Mouse (Mus musculus): Measurements from ENCODE around the gene Tiam1.

Gene Tiam1

DNA sequence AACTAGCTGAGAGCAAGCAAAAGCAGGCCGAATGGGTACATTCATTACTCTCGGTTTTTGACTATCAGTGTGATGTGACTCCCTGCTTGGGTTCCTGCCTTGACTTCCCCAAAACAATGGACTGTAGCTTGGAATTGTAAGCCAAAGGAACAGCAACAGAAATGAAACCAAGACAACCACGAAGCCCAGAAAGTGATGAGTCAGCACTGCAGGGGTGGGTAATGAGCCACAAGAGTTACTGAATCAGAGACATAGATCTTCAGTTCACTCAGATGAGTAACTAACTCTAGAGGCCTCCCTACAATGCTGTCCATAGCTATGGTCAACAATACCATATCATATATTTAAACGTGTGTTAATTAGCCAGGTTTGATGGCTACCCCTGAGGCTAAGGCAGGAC is 259.7 kb downstream of the Tiam1 start:
- in situ Hi-C loops (cut with MboI; ENCODE audit: low pct_unique_long_range_greater_than_20kb in 1 of 2, low sequenced_read_pairs in 2 of 2, unreplicated experiment in 1 of 2) = no loop called here

DNA sequence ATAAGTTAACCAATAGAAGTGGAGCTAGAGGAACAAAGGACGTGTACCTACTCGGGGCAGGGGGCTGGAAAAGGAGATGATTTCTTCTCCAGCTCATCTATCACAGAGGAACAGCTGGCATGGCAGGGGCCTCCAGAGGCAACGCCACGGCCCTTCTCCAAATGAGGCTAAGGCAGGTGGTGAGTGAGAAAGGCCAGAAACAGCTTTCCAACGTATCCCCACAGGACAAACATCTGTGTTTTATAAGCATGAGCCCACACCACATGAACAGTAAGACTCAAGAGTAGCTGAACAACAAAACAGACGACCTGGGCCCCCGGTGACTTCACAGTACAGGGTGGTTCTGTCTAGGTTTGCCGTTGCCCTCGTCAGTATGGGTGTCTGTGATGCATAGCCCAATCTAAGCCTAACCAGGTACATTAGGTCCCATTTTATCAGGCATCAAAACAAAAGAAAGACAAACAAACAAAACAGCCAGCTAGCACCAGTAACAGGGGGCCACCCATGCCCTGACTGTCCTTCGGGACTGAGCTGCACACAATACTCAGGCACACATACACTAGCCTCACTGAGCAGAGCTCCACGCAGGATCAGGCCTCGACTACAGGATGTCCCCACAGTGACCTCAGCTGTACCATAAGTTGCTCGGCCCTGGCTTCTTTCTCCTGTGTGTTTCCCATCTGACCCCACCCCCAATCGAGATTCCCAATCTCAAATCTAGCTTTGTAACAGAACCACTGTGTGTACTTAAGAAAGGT is 260.9 kb downstream of the Tiam1 start:
- in situ Hi-C loops (cut with MboI; ENCODE audit: low pct_unique_long_range_greater_than_20kb in 1 of 2, low sequenced_read_pairs in 2 of 2, unreplicated experiment in 1 of 2) = no loop called here

DNA sequence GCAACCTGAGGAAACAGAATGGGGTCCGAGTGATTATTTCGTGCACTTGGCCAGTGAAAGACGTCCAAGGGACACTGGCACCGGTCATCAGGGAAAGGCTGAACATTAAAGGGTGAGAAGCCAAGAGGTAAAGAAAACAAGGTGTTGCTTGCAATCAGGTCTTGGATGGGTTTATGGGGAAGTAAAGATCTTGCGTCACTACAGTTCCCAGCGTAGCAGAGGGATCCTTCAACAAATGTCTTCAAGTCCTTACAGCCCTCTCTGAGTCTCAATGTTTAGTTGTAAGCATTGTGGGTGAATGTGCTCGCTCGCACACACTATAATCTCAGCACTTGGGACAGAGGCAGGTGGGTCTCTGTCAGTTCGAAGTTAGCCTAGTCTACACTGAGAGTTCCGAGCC is 266.4 kb downstream of the Tiam1 start:
- in situ Hi-C loops (cut with MboI; ENCODE audit: low pct_unique_long_range_greater_than_20kb in 1 of 2, low sequenced_read_pairs in 2 of 2, unreplicated experiment in 1 of 2) = no loop called here

DNA sequence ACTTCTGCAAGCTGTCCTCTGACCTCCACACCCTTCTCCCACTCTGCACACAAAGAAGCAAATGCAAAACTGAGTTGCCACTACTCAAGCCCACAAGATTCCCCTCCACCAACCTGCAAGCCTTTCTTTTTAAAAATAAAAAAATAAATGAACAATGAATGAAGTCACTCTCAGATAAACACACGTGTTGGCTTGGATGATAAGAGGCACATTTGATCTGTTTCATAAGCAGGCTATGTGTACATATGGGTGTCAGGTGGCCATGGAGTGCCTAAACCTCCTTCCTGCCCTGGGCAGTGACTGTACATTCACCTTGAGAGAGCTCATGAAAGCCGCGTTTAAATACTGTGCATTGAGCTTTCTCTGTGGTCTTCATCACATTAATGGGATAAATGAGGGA is 267.5 kb downstream of the Tiam1 start:
- in situ Hi-C loops (cut with MboI; ENCODE audit: low pct_unique_long_range_greater_than_20kb in 1 of 2, low sequenced_read_pairs in 2 of 2, unreplicated experiment in 1 of 2) = no loop called here

DNA sequence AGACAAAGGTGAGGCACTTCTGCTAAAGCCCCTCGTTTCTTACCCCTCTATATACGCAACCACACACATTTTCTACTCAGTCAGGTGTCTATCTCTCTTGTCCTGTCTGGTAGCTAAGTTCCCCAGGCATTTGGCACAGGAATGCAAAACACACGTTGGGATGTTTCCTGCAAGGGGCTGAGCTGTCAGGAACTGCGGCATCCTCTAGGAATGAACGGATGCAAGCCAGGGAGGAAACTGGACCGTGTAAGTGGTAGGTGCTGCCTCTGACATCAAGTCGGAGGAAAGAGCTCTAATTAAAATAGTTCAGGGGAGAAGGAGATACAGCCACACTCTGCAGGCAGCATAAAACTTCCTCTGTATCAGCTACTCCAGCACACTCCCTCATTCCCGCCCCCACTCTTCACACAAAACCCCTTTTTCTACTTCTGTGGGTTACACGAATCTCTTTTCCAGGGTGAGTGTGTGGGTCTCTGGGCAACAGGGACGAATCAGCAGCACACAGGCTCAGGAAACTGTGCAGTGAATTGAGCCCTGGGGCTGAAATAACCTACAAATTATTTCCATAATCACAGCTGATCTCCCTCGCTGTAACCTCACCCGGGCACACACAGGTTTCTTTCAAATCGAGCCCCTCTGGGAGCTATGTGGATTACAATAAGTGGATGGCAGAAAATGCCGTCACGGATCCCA is 269.4 kb downstream of the Tiam1 start:
- in situ Hi-C loops (cut with MboI; ENCODE audit: low pct_unique_long_range_greater_than_20kb in 1 of 2, low sequenced_read_pairs in 2 of 2, unreplicated experiment in 1 of 2) = no loop called here

DNA sequence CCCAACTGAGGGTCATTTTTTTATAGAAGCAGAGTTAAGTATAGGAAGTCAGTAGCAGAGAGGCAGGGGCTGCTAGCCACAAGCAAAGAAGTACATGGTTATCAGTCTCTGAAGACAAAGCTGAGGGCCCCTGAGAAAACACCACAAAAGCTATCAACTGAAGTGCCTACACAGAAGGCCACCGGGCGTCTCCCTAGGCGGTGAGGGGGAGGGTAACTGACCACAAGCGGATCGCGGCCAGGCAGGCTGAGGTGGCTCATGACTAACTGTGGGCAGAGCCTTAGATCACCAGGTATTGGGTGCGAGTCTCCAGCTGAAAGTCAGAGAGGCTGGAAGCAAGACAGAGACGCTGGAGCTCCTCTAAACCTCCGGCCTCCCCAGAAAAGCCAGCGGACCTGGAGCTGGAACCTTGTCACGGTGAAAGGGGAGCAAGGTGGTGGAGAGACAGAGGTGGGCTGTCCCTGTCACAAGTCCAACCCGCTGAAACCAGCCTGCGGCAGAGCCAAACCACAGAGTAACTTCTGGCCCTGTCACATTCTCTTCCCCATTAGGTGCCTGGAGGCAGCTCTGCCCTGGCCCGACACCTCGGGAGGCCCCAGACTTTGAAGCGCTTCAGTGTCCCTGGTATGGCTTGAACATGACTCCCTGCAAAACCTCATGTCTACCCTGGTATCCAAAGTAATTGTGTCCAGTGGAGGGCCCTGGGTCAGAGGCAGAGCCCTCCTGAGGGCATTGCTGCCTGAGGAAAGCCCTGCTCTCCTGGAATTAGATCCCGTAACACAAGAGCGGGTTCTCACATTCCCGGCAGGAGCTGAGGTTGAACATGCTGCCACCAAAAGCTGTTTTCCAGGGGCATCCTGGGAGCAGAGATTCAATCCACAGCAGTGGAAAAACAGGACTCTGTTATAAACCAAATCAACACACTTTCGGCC is 271.3 kb downstream of the Tiam1 start:
- in situ Hi-C loops (cut with MboI; ENCODE audit: low pct_unique_long_range_greater_than_20kb in 1 of 2, low sequenced_read_pairs in 2 of 2, unreplicated experiment in 1 of 2) = no loop called here

DNA sequence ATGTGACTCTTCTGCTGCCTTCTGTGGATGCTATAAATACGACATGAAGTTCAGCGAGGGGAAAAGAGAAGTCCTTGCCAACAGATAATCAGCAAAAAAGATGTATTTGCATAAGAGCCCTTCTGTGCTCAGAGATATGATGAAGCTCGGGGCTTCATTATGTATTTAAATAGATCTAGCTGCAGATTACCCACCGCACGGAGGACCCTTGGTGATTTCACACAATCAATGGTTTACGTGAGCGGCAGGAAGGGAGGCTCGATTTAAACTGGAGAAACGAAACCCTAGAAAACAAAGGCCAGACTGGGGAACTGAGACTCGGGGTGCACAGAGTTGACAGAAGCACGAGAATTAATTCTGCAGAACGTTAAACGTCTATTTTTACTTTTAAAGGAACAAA is 272.2 kb downstream of the Tiam1 start:
- in situ Hi-C loops (cut with MboI; ENCODE audit: low pct_unique_long_range_greater_than_20kb in 1 of 2, low sequenced_read_pairs in 2 of 2, unreplicated experiment in 1 of 2) = no loop called here

DNA sequence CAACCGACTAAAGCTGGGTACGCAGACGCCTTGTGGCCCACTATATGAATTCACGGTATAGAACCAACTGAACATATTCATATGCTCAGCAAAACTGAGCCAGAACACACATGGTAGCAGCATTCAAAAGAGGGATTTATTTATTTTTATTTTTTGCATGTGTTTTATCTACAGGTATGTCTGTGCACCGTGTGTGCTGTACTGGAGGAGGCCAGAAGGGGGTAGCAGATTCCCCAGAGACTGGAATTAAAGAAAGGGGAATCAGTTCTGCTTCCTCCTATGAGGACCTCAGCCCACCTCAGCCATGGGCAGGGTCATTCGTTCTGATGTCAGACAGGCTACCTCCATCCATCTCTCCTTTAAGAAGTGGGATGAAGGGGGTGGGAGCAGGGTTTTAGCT is 273.5 kb downstream of the Tiam1 start:
- in situ Hi-C loops (cut with MboI; ENCODE audit: low pct_unique_long_range_greater_than_20kb in 1 of 2, low sequenced_read_pairs in 2 of 2, unreplicated experiment in 1 of 2) = no loop called here

DNA sequence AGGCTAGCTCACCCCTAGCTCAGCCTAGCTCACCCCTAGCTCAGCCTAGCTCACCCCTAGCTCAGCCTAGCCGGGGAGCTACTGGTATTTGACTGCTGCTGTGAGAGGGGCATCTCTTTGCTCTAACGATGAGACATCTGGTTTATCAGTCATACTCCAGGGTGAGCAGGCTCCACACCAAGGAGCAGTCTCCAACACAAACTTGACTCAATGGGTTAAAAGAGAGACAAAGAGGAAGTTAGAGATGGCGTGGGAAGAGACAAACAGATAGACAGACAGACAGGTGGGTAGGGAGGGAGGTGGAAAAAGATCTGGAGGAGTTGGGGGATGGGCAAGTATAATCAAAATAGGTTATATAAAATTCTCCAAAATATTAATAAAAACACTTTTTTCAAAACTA is 275.1 kb downstream of the Tiam1 start:
- in situ Hi-C loops (cut with MboI; ENCODE audit: low pct_unique_long_range_greater_than_20kb in 1 of 2, low sequenced_read_pairs in 2 of 2, unreplicated experiment in 1 of 2) = no loop called here

DNA sequence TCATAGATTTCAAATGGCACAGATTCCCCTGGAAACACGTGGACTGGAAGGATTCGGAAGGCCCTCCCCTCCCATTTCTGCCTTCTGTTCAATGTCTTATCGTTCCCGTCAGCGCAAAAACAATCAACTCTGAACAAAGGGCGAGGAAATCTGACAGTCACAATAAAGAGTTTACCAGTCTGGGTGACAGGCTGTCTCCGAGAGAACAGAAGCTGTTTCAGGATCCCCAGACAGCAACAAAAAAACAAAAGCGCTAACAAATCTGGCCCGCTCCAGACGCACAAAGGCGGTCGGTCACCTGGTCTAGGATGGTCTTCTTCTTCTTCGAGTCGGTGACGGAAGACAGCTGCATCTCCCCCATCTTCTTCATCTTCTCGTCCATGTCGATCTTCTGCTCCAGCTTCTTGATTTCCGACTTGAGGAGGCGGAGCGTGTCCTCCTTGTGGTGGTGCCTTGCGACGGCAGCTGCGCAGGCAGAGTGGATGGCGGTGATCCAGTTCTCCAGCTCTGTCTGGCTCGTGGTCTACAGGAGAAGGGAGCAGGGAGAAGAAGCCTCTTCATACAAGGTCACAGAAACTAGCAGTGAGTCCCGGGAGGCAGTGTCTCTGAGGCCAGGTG is 276.2 kb downstream of the Tiam1 start:
- in situ Hi-C loops (cut with MboI; ENCODE audit: low pct_unique_long_range_greater_than_20kb in 1 of 2, low sequenced_read_pairs in 2 of 2, unreplicated experiment in 1 of 2) = no loop called here

DNA sequence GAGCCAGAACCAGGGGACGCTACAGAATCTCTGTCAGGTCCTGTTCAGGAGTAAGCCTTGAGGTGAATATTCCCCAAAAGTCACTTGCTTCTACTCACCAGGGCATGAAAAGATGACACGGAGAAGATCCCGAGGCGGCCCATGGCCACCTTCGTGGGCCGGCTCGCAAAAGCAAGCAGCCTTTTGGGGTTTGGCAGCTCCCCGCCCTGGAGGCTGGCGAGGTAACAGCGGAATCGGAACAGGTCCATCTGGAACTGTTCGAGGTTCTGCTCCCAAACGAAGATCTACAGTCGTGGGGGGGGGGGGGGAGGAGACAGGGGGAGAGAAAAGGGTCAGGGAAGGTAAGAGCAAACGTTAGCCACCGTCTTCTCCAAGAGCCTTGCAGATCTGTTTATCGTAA is 278.4 kb downstream of the Tiam1 start:
- in situ Hi-C loops (cut with MboI; ENCODE audit: low pct_unique_long_range_greater_than_20kb in 1 of 2, low sequenced_read_pairs in 2 of 2, unreplicated experiment in 1 of 2) = no loop called here

DNA sequence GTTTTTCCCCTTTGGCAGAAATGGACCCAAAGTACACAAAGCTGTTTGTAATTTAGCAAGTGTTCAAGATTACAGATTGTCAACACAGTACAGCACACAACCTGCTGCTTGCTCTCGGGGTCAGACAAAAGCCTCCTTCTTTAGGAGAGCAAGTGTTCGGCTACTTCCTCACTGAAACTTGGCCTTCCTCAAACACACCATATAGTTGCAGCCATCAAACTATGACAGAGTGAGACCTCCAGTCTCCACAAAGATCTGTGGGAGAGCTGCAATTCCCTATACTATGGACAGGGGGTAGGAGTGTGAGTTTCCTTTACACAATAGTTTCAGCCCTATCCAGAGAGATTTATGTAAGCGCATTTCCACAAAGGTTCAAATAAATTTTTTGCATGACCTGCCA is 278.9 kb downstream of the Tiam1 start:
- in situ Hi-C loops (cut with MboI; ENCODE audit: low pct_unique_long_range_greater_than_20kb in 1 of 2, low sequenced_read_pairs in 2 of 2, unreplicated experiment in 1 of 2) = no loop called here

DNA sequence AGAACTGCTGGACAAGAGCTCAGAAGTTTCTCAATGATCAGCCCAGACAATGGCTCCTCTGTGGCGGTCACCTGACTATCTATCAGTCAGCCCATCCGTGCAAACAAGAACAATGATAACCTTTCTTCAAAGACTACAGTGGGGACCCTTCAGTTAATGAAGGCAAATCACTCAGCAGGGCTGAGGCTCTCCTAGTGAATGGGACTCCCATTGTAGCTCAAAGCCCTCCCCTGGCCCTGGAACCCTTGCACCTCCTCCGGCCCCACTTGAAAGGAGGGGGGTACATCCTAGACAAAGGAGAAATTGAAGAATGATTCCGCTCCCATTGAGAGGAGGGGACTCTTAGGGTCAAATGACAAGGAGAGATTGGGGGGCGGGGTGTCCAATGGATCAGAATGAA is 280.3 kb downstream of the Tiam1 start:
- in situ Hi-C loops (cut with MboI; ENCODE audit: low pct_unique_long_range_greater_than_20kb in 1 of 2, low sequenced_read_pairs in 2 of 2, unreplicated experiment in 1 of 2) = no loop called here

DNA sequence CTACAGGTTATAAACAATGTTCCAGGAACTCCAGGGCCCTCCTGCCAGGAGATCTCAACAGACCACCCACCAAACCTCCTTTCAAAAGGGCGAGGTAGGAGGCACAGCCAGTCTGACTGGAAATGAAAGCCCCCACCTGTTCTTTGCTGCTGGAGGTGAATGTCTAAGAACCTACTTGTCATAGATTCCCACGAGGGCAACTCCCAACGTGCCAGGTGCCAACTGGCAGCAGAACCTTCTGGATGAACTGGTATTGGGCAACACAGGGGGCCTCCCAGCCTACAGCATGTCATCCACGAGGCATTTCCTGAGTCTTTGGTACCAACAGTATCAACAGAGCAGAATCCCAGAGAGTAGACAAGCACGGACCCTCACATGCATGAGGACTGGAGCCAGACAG is 282.0 kb downstream of the Tiam1 start:
- in situ Hi-C loops (cut with MboI; ENCODE audit: low pct_unique_long_range_greater_than_20kb in 1 of 2, low sequenced_read_pairs in 2 of 2, unreplicated experiment in 1 of 2) = no loop called here

DNA sequence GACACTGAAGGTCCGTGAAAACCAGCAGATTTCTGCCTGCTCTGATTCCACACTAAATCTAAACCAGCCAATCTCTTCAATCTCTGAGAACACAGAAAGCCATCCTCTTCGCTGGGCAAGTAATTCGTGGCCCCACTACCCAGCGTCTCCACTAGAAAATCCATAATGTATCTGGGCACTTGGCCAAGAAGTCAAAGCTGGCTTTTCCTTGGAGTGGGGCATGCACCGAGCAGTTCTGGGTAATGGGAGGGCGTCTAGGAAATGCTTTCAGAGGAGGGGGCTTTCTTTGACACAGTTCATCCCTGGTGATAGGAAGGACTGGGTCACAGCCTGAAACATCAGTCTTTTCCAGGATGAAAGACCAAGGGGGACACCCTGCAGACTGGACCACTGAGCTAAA is 282.9 kb downstream of the Tiam1 start:
- in situ Hi-C loops (cut with MboI; ENCODE audit: low pct_unique_long_range_greater_than_20kb in 1 of 2, low sequenced_read_pairs in 2 of 2, unreplicated experiment in 1 of 2) = no loop called here

DNA sequence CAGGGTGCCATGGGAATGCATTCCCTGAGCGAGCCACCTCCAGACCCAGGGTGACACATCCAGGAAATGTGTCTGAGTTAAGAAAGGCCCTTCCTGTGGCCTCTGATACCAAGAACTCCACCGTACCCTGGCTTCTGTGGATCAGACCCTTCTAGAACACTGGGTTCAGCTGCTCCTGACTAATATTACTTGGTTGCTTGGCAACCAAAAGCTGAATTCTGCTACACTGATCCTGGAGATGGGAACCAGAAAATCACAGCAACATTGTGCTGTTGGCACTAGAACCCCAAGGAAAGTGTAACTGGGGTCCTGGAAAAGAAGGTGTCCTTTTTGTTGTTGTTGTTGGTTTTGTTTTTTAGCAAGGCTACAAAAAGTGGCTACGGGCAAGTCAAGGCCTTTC is 285.9 kb downstream of the Tiam1 start:
- in situ Hi-C loops (cut with MboI; ENCODE audit: low pct_unique_long_range_greater_than_20kb in 1 of 2, low sequenced_read_pairs in 2 of 2, unreplicated experiment in 1 of 2) = no loop called here

DNA sequence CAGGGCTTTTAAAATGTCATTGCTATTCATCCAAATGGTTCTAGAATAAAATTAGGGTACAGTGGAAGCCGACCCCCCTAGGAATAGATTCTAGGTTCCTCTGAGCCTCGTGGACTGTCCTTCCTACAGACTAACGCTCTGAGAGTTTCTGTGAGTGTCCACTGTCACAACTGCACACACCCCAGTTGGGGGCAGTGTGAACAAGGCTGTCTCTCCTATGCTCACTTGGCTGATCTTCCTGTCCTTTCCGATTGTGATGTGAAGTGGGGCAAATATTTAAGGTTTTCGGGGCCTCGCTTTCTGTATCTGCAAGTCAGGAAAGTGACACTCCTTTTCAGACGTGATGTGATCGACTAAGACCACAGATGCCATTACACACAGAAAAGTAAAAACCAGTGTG is 288.8 kb downstream of the Tiam1 start:
- in situ Hi-C loops (cut with MboI; ENCODE audit: low pct_unique_long_range_greater_than_20kb in 1 of 2, low sequenced_read_pairs in 2 of 2, unreplicated experiment in 1 of 2) = no loop called here

DNA sequence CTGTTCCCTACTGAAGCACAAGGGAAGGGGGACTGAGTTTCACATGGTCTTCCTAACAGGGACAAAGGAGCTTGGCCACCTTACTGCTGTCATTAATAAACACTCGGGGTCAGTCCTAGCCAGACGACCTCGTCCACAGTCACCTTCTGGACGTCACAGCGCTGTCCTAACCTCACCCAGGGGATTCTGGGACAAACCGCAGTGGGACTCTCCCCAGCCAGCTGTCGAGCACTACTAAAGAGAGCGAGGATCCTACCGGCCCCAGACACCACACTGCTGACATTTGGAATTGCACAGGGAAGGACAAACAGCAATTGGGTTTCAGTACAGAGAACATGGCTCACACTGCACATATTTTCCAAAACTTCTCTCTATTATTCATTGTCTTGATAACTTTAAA is 292.2 kb downstream of the Tiam1 start:
- in situ Hi-C loops (cut with MboI; ENCODE audit: low pct_unique_long_range_greater_than_20kb in 1 of 2, low sequenced_read_pairs in 2 of 2, unreplicated experiment in 1 of 2) = no loop called here

Data from mouse embryonic stem cell (cell line).